Mouse (Mus musculus) lung, postnatal 4 days (tissue): Measurements from ENCODE around the gene Lbhd1.
A peak's percentile ranks its signal among the peaks of the same experiment; 100 is the strongest.

Experiments
- DNase-seq, 2 experiments: peaks; one replicate each; pipeline ENCODE4 v3.0.0; 2021

Gene Lbhd1

DNA sequence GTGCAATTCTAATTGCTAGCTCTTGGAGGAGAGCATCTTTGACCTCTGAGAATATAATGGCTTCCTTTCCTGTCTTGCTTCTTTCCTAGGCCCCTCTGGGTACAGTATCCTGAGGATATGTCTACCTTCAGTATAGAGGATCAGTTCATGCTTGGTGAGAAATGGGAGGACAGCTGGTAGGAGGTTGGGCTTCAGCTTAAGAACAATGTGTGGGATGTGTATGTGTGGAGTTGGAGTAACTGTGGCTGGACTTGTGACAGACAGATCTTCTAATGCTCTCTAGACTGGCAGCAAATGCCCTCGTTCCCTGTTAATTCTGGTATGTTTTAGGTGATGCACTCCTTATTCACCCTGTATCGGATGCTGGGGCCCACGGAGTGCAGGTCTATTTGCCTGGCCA, 30.7 kb downstream of the Lbhd1 start:
- DNase-seq: no peak

GRCm38 (mm10) chr19:8919000-8919399, 35.5 kb downstream of the Lbhd1 start:
- no peak for DNase-seq

- DNase-seq: no peak
These were observed 36.1 kb downstream of the Lbhd1 start for GRCm38 (mm10) chr19:8919684-8920072.

DNA sequence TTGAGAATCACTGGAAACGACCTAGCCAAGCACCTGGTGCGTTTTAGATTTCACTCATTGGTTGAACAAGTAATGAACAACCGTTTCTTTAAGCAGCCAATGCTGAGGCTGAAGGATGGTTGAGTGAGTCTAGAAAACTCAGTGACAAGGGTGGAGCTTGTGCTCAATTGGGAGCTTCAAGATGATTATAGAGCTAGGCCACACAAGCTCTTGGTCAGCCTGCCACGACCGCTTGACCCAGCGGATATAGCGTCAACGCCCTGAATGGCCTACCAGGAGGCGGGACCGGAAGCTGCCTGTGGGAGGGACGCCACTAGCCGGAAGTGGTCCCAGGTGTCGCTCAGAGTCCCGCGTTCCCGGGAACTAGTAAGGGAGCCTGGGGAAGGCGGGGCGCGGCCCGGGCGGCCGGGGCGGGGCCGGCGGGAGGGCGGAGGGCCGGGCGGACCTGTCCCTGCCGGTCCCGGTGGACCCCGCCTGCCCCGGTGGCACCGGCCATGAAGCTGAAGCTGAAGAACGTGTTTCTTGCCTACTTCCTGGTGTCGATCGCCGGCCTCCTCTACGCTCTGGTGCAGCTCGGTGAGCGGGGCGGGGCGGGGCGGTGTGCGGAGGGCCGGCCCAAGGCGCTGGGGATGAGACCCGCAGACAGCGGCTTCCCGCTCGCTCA, 36.7 kb downstream of the Lbhd1 start, which contains the start of gene B3gat3:
TSS of gene B3gat3 (plus strand) at position 302 of the 664 bp plus-strand sequence.
- DNase-seq: peak; percentile 97

GRCm38 (mm10) chr19:8920836-8921291, 37.3 kb downstream of the Lbhd1 start:
- DNase-seq: no peak

DNA sequence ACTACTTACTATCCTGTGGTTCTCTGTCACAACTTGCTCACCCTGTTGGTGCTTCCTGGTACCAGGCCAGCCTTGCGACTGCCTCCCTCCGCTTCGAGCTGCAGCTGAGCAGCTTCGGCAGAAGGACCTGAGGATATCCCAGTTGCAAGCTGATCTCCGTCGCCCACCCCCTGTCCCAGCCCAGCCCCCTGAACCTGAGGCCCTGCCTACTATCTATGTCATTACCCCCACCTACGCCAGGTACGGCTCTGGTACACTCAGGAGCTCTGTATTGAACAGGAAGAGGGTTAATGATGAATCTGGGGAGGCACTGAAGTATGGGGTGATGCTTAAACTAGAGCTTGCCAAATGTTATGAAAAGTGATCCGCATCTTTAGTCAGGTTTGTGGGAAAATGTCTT, 38.2 kb downstream of the Lbhd1 start:
- DNase-seq: peak in 1 of 2 experiments; percentile 30

DNA sequence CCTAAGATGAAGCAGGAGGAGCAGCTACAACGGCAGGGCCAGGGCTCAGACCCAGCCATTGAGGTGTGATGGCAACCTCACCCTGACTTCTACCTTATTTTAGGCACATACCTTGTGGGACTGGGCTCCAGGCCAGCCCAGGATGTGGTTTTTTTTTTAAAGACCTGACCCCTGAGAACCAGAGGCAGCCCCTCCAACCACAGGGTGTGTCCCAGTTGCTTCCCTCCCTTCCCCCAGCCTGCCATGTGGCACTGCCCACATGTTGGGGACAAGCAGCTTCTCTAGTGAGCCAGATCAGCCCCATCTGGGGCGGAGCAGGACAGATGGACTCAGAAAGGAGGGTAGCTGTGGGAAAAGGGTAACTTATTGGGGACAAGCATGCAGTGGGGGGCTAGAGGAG, 43.2 kb downstream of the Lbhd1 start:
- peak in 1 of 2 experiments; percentile 19 for DNase-seq

GRCm38 (mm10) chr19:8927891-8928525, 44.5 kb downstream of the Lbhd1 start:
- DNase-seq: no peak

GRCm38 (mm10) chr19:8928689-8929223, 45.2 kb downstream of the Lbhd1 start:
- no peak for DNase-seq

DNA sequence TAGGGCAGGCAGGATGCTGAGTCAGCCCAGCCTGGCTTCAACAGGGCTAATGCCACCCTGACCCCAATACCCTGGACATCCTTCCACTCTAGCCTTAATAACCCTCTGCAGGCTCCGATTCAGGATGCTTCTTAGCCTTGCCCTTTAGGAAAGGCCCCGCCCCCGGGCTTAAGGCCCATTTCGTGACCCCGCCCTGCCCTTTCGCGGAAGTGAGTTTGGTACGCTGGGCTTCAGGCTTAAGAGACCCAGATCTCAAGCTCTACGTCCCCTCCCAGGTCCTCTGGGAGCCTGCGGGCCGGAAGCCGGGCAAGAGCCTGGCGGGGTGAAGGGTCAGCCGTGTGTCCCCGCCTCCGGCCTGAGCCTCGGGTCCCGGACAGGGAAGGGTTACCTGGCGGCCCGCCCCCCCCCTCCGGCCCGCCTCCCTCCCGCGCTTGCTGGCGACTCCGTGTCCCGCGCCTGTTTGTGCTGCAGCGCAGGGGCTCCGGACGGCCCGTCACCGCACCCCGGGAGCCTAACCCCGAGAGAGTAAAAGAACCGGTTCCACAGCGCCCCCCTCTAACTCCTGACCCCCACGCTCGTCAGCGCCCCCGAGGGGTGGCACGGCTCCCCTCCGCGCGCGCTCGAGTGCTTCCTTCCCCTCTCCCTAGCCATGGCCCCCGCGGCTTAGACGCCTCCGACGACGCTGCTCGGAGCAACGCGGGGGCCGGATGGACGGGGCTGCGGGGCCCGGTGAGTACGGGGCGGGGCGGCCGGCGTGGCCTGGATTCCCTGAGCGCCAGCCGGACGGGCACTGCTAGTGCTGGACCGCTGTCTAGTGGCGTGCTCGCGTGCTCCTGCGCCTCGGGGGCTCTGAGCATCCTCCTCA, 45.9 kb downstream of the Lbhd1 start, which contains the start of the genes Rom1 and Eml3:
TSS of gene Rom1 (minus strand) at position 133 of the 865 bp plus-strand sequence.
TSS of gene Eml3 (plus strand) at position 329 of the 865 bp plus-strand sequence.
- DNase-seq: peak; percentile 93 to 94

- no peak for DNase-seq
These were observed 46.6 kb downstream of the Lbhd1 start for GRCm38 (mm10) chr19:8930117-8930516.

DNA sequence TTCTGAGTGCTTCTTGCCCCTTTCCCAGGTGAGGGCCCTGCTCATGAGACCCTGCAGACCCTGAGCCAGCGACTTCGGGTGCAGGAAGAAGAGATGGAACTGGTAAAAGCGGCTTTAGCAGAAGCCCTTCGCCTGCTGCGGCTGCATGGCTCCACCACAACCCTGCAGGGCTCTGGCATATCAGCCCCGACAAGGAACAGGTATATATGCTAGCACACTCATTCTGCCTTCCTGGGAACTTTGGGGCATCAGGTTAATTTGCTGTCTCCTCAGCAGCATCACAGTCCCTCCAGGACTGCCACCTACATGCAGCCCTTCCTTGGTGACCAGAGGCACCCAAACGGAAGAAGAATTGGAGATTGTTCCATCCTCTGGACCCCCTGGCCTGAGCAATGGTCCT, 47.2 kb downstream of the Lbhd1 start:
- DNase-seq: no peak

DNA sequence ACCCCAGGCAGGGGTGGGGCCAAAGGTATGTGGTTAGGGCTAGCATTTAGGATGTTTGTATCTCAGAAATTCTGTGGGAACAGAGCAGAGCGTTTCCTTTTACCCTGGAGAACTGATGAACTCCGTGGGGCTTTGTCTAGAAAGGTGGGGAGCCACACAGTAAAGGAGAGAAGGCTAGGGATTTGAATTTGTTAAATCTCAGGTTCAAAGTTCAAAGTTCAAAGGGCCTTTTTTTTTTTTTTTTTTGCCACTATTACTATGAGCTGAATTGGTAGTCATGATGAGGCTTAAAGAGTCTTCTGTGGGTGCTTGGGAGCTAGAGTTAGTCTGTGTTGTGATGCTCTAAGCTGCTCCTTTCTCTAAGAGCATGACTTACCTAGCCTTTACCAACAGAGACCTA, 53.2 kb downstream of the Lbhd1 start:
- DNase-seq: no peak

GRCm38 (mm10) chr19:8940526-8941133, 57.1 kb downstream of the Lbhd1 start:
- no peak for DNase-seq

DNA sequence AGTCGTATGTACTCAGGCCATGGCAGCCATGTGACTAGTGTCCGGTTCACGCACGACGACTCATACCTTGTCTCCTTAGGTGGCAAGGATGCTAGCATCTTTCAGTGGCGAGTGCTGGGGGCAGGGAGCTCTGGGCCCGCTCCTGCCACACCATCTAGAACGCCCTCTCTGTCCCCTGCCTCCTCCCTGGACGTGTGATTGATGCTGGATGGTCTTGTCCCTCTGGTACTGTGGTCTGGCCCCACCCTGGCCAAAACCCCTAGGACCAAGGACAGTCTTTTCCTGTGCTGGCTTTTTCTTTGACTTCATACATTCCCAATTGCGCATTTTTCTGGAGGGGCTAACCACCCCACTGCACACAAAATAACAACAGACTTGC, 57.6 kb downstream of the Lbhd1 start:
- no peak for DNase-seq

DNA sequence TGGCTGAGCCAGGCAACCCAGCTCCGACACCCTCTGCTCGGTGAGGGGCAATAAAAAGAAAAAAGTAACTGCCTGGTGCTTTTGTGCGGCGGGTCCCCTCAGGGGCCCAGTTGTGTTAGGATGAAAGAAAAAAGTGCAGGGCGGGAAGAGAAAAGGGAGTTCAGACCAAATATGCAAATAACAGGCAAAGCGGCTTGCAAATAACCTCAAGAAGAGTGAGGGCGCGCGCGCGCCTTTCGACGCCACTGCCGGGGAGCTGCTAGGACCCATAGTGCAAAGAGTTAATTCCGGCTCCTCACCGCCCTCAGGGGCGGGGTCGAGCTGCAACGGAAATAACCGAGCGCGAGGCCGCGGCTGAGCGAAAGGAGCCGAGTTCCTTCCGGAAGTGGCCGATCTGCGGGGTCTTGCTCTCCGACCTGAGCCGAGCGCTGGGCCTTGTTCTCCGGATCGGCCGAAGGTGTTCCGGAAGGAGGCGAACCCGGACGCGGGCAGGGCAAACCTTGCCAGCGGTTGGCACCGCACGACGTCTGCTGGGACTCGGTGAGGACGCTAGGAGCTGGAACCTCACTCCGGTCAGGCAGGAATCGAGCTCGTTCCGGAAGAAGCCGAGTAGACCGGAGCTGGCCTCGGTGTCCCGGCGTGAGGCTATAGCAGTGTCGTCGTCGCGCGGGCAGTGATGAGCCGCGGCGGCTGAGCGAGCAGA, 58.1 kb downstream of the Lbhd1 start, which contains the start of gene Mta2:
TSS of gene Mta2 (plus strand) at position 361 of the 703 bp plus-strand sequence.
- peak; percentile 98 for DNase-seq
